ENCODE assay signal across 18 mouse cellular contexts in the genomic region with DNA sequence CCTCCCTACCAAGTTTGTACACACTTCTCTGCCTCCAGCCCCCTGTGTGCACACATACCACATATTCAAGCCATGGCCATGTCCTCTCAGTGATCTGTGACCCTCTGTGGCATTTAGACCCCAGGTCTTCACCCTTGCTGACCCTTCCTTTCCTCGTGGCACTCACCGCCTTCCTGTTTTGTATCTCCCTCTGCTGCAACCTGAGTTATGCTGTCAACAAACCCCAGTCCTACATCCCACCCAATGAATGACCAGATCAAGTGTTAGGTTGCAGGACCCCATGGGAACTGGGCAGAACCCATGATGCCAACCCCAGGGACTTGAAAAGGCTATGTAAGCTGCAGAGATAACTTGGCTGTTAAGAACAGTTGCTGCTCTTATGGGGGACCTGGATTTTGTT. TPM values are rescaled to one million over a fixed set of nuclear protein-coding genes. Genes with fewer than 3 reads are reported as not detected.
A peak's percentile ranks its signal among the peaks of the same experiment; 100 is the strongest.
DNase-seq lines count a peak whose midpoint lies in the region; ATAC-seq and TF ChIP-seq lines count a peak whose summit lies in the region.
"Had no signal": no experiment of that assay in that cellular context is flagged by ENCODE, and none has a peak within 500 bp of the region (broad histone marks: within the 10 kb centered on the region; RNA-seq: fewer than 3 reads in every experiment).

No protein-coding gene starts in this region.

- H3K4me1 ChIP-seq in cerebellum, adult 2 months (ENCODE audit: control insufficient read depth, insufficient read depth, low read length) = peaks cover 34% of the 10 kb centered on the region
- H3K4me1 ChIP-seq in midbrain, embryonic 10.5 days = peaks cover 50% of the 10 kb centered on the region
- H3K4me1 ChIP-seq in midbrain, embryonic 11.5 days (ENCODE audit: control insufficient read depth, insufficient read depth, low read length) = peaks cover 28% of the 10 kb centered on the region
- peaks cover 47% of the 10 kb centered on the region for H3K4me1 ChIP-seq in midbrain, embryonic 12.5 days
- peaks cover 62% of the 10 kb centered on the region for H3K4me1 ChIP-seq in neural tube, embryonic 15.5 days
- peaks cover 19% of the 10 kb centered on the region; the same call in 1 of the 2 replicates for H3K4me1 ChIP-seq in lung, postnatal 0 days (ENCODE audit: insufficient read depth, low read depth, low read length)

- H3K27me3 ChIP-seq in cerebellum, adult 2 months (ENCODE audit: control insufficient read depth, insufficient read depth, low read length) = no peaks in the 10 kb centered on the region
- H3K27me3 ChIP-seq in midbrain, embryonic 10.5 days (ENCODE audit: low read depth, poor library complexity, severe bottlenecking) = peaks cover 46% of the 10 kb centered on the region
- peaks cover 21% of the 10 kb centered on the region for H3K27me3 ChIP-seq in midbrain, embryonic 11.5 days (ENCODE audit: control insufficient read depth, insufficient read depth, low read length)
- H3K27me3 ChIP-seq in midbrain, embryonic 12.5 days = peaks cover 46% of the 10 kb centered on the region
- no peaks in the 10 kb centered on the region for H3K27me3 ChIP-seq in neural tube, embryonic 15.5 days (replicated peaks)
- H3K27me3 ChIP-seq in lung, postnatal 0 days (replicated peaks; ENCODE audit: insufficient read depth, low read length) = peaks cover 3% of the 10 kb centered on the region; the same call in 1 of the 2 replicates

- no peaks in the 10 kb centered on the region; the same call in 1 of the 2 replicates for H3K9me3 ChIP-seq in midbrain, embryonic 10.5 days (replicated peaks)
- no peaks in the 10 kb centered on the region for H3K9me3 ChIP-seq in midbrain, embryonic 11.5 days (ENCODE audit: control insufficient read depth, low read length)
- no peaks in the 10 kb centered on the region for H3K9me3 ChIP-seq in midbrain, embryonic 12.5 days
- H3K9me3 ChIP-seq in neural tube, embryonic 15.5 days (replicated peaks) = no peaks in the 10 kb centered on the region
- H3K9me3 ChIP-seq in lung, postnatal 0 days (ENCODE audit: low read length) = no peaks in the 10 kb centered on the region
- H3K9me3 ChIP-seq: heart, embryonic 15.5 days; limb, embryonic 13.5 days; liver, embryonic 15.5 days had no signal

- no peak overlapping the region for H3K4me2 ChIP-seq in midbrain, embryonic 11.5 days
- peak overlapping the region; percentile 78; the same call in 1 of the 2 replicates for H3K4me2 ChIP-seq in midbrain, embryonic 12.5 days (replicated peaks)
- peak overlapping the region; percentile 84 for H3K4me2 ChIP-seq in neural tube, embryonic 15.5 days
- H3K4me2 ChIP-seq in lung, postnatal 0 days (replicated peaks; ENCODE audit: low read depth, low read length) = no peak overlapping the region

- no peak for TF ChIP-seq CTCF in cerebellum, adult 2 months (IDR thresholded peaks at IDR 0.05; ENCODE audit: borderline replicate concordance, insufficient read depth, low read depth, low read length)
- no peak for TF ChIP-seq CTCF in lung, postnatal 0 days (IDR thresholded peaks at IDR 0.05)

- peak overlapping the region; percentile 94 for H3K27ac ChIP-seq in cerebellum, adult 2 months (ENCODE audit: insufficient read depth, low read length)
- H3K27ac ChIP-seq in midbrain, embryonic 10.5 days (replicated peaks) = no peak overlapping the region
- no peak overlapping the region for H3K27ac ChIP-seq in midbrain, embryonic 11.5 days (ENCODE audit: low read depth, low read length)
- H3K27ac ChIP-seq in midbrain, embryonic 12.5 days (replicated peaks) = no peak overlapping the region
- no peak overlapping the region for H3K27ac ChIP-seq in neural tube, embryonic 15.5 days (replicated peaks)
- H3K27ac ChIP-seq in lung, postnatal 0 days (ENCODE audit: low read length) = no peak overlapping the region
- H3K27ac ChIP-seq: heart, embryonic 15.5 days; limb, embryonic 13.5 days; liver, embryonic 15.5 days had no signal

- no peak for DNase-seq in cerebellum, adult 2 months
- no peak for DNase-seq in midbrain, embryonic 10.5 days (ENCODE audit: low spot score)
- DNase-seq in midbrain, embryonic 11.5 days (ENCODE audit: low spot score, missing footprints) = no peak
- no peak for DNase-seq in ovary, postnatal 14 days (ENCODE audit: low spot score)
- DNase-seq in lung, postnatal 0 days (ENCODE audit: low spot score) = no peak
- DNase-seq: heart, adult 18-20 months; kidney, adult 18-20 months; kidney, postnatal 14 days; lung, postnatal 14 days; spleen, adult 18-20 months had no signal

- TF ChIP-seq EP300 in lung, postnatal 0 days (IDR thresholded peaks at IDR 0.05) = no peak

- H3K9ac ChIP-seq in midbrain, embryonic 11.5 days (ENCODE audit: low read length) = no peak overlapping the region
- H3K9ac ChIP-seq in midbrain, embryonic 12.5 days (replicated peaks) = no peak overlapping the region
- peak overlapping the region; percentile 75; the same call in 1 of the 2 replicates for H3K9ac ChIP-seq in neural tube, embryonic 15.5 days (replicated peaks)
- no peak overlapping the region for H3K9ac ChIP-seq in lung, postnatal 0 days (replicated peaks; ENCODE audit: low read depth)
- H3K9ac ChIP-seq: heart, embryonic 15.5 days; liver, embryonic 15.5 days had no signal

- H3K36me3 ChIP-seq in midbrain, embryonic 10.5 days = peaks cover 19% of the 10 kb centered on the region
- no peaks in the 10 kb centered on the region for H3K36me3 ChIP-seq in midbrain, embryonic 11.5 days (ENCODE audit: control insufficient read depth, insufficient read depth, low read length)
- H3K36me3 ChIP-seq in midbrain, embryonic 12.5 days = 0 out of 2 replicates have a peak, but pooled peaks cover 7% of the 10 kb centered on the region
- peaks cover 30% of the 10 kb centered on the region for H3K36me3 ChIP-seq in neural tube, embryonic 15.5 days
- no peaks in the 10 kb centered on the region for H3K36me3 ChIP-seq in lung, postnatal 0 days (ENCODE audit: insufficient read depth, low read length)
- H3K36me3 ChIP-seq: limb, embryonic 13.5 days had no signal

- ATAC-seq in cerebellum, adult (ENCODE audit: insufficient number of reproducible peaks, low FRiP score, low TSS enrichment) = no peak
- ATAC-seq in midbrain, embryonic 11.5 days (ENCODE audit: low FRiP score) = no peak
- ATAC-seq in midbrain, embryonic 12.5 days (ENCODE audit: low FRiP score, low read depth) = no peak
- ATAC-seq in neural tube, embryonic 15.5 days (ENCODE audit: low FRiP score) = no peak
- ATAC-seq in lung, postnatal 0 days = no peak

- 87% methylated on average over 2 of the region's 2 CpGs for WGBS in cerebellum, adult 2 months
- 82% methylated on average over 2 of the region's 2 CpGs for WGBS in midbrain, embryonic 10.5 days
- WGBS in midbrain, embryonic 11.5 days = 89% methylated on average over 2 of the region's 2 CpGs
- 88% methylated on average over 2 of the region's 2 CpGs for WGBS in midbrain, embryonic 12.5 days
- WGBS in neural tube, embryonic 15.5 days = 91% methylated on average over 2 of the region's 2 CpGs
- 83% methylated on average over 2 of the region's 2 CpGs for WGBS in lung, postnatal 0 days

- peak overlapping the region; percentile 72 for H3K4me3 ChIP-seq in cerebellum, adult 2 months (replicated peaks; ENCODE audit: insufficient read depth, low read depth, low read length)
- H3K4me3 ChIP-seq in midbrain, embryonic 10.5 days = peak overlapping the region; percentile 70; the same call in 1 of the 2 replicates
- H3K4me3 ChIP-seq in midbrain, embryonic 11.5 days (ENCODE audit: low read depth, low read length) = no peak overlapping the region
- no peak overlapping the region; the same call in 1 of the 2 replicates for H3K4me3 ChIP-seq in midbrain, embryonic 12.5 days
- peak overlapping the region; percentile 66 for H3K4me3 ChIP-seq in neural tube, embryonic 15.5 days (replicated peaks)
- no peak overlapping the region for H3K4me3 ChIP-seq in lung, postnatal 0 days (ENCODE audit: low read depth, low read length)

- TF ChIP-seq POLR2A in cerebellum, adult 2 months (IDR thresholded peaks at IDR 0.05; ENCODE audit: borderline replicate concordance, insufficient read depth, low read length) = no peak

RNA-seq across cellular contexts. Expression of a gene that starts 2.3 kb away (rescaled TPM):
- 568 and 602 TPM in 2 replicates for polyA plus RNA-seq in cerebellum, adult 2 months (2012; rRNA removed)
- polyA plus RNA-seq in midbrain, embryonic 10.5 days (2016; fragmentation: Nextera tagmentation; extraction: Ambion mirVana) = 12.8 and 15.1 TPM in 2 replicates
- polyA plus RNA-seq in midbrain, embryonic 11.5 days (2014; fragmentation: Nextera tagmentation; extraction: Ambion mirVana) = 11.2 and 11.3 TPM in 2 replicates
- polyA plus RNA-seq in midbrain, embryonic 12.5 days (2016; fragmentation: Nextera tagmentation; extraction: Ambion mirVana) = 27.2 and 29.0 TPM in 2 replicates
- 72.1 and 80.9 TPM in 2 replicates for polyA plus RNA-seq in neural tube, embryonic 15.5 days (2015; fragmentation: Nextera tagmentation; extraction: Ambion mirVana)
- polyA plus RNA-seq in lung, postnatal 0 days (2015; fragmentation: Nextera tagmentation; extraction: Ambion mirVana) = 17.0 and 18.9 TPM in 2 replicates

RNA-seq across cellular contexts. Expression of a gene that starts 5.1 kb away (rescaled TPM):
- polyA plus RNA-seq in cerebellum, adult 2 months (2012; rRNA removed) = 88.7 and 97.0 TPM in 2 replicates
- 76.2 and 82.5 TPM in 2 replicates for polyA plus RNA-seq in midbrain, embryonic 10.5 days (2016; fragmentation: Nextera tagmentation; extraction: Ambion mirVana)
- polyA plus RNA-seq in midbrain, embryonic 11.5 days (2014; fragmentation: Nextera tagmentation; extraction: Ambion mirVana) = 60.8 and 73.5 TPM in 2 replicates
- 66.7 and 68.0 TPM in 2 replicates for polyA plus RNA-seq in midbrain, embryonic 12.5 days (2016; fragmentation: Nextera tagmentation; extraction: Ambion mirVana)
- 88.7 and 99.0 TPM in 2 replicates for polyA plus RNA-seq in neural tube, embryonic 15.5 days (2015; fragmentation: Nextera tagmentation; extraction: Ambion mirVana)
- 154 and 164 TPM in 2 replicates for polyA plus RNA-seq in lung, postnatal 0 days (2015; fragmentation: Nextera tagmentation; extraction: Ambion mirVana)

RNA-seq across cellular contexts. Expression of a gene that starts 20.7 kb away (rescaled TPM):
- 5.5 and 8.0 TPM in 2 replicates for polyA plus RNA-seq in cerebellum, adult 2 months (2012; rRNA removed)
- polyA plus RNA-seq in midbrain, embryonic 10.5 days (2016; fragmentation: Nextera tagmentation; extraction: Ambion mirVana) = not detected in 2 replicates
- not detected in 2 replicates for polyA plus RNA-seq in midbrain, embryonic 11.5 days (2014; fragmentation: Nextera tagmentation; extraction: Ambion mirVana)
- polyA plus RNA-seq in midbrain, embryonic 12.5 days (2016; fragmentation: Nextera tagmentation; extraction: Ambion mirVana) = not detected in 2 replicates
- not detected in 2 replicates for polyA plus RNA-seq in neural tube, embryonic 15.5 days (2015; fragmentation: Nextera tagmentation; extraction: Ambion mirVana)
- not detected in 2 replicates for polyA plus RNA-seq in lung, postnatal 0 days (2015; fragmentation: Nextera tagmentation; extraction: Ambion mirVana)
- polyA plus RNA-seq: embryonic facial prominence, embryonic 14.5 days; heart, embryonic 15.5 days; limb, embryonic 13.5 days had no signal

RNA-seq across cellular contexts. Expression of a gene that starts 23.6 kb away (rescaled TPM):
- 207 and 209 TPM in 2 replicates for polyA plus RNA-seq in cerebellum, adult 2 months (2012; rRNA removed)
- polyA plus RNA-seq in midbrain, embryonic 10.5 days (2016; fragmentation: Nextera tagmentation; extraction: Ambion mirVana) = 60.6 and 61.7 TPM in 2 replicates
- 54.9 and 58.9 TPM in 2 replicates for polyA plus RNA-seq in midbrain, embryonic 11.5 days (2014; fragmentation: Nextera tagmentation; extraction: Ambion mirVana)
- polyA plus RNA-seq in midbrain, embryonic 12.5 days (2016; fragmentation: Nextera tagmentation; extraction: Ambion mirVana) = 59.5 and 63.6 TPM in 2 replicates
- 105 and 111 TPM in 2 replicates for polyA plus RNA-seq in neural tube, embryonic 15.5 days (2015; fragmentation: Nextera tagmentation; extraction: Ambion mirVana)
- 78.5 and 82.1 TPM in 2 replicates for polyA plus RNA-seq in lung, postnatal 0 days (2015; fragmentation: Nextera tagmentation; extraction: Ambion mirVana)

RNA-seq across cellular contexts. Expression of a gene that starts 37.5 kb away (rescaled TPM):
- polyA plus RNA-seq in cerebellum, adult 2 months (2012; rRNA removed) = 0.11 and 0.13 TPM in 2 replicates
- not detected in 2 replicates for polyA plus RNA-seq in midbrain, embryonic 10.5 days (2016; fragmentation: Nextera tagmentation; extraction: Ambion mirVana)
- polyA plus RNA-seq in midbrain, embryonic 11.5 days (2014; fragmentation: Nextera tagmentation; extraction: Ambion mirVana) = not detected in 2 replicates
- not detected in 2 replicates for polyA plus RNA-seq in midbrain, embryonic 12.5 days (2016; fragmentation: Nextera tagmentation; extraction: Ambion mirVana)
- not detected in 2 replicates for polyA plus RNA-seq in neural tube, embryonic 15.5 days (2015; fragmentation: Nextera tagmentation; extraction: Ambion mirVana)
- not detected in 2 replicates for polyA plus RNA-seq in lung, postnatal 0 days (2015; fragmentation: Nextera tagmentation; extraction: Ambion mirVana)
- polyA plus RNA-seq: heart, embryonic 15.5 days; limb, embryonic 13.5 days; liver, embryonic 15.5 days; stomach, embryonic 16.5 days had no signal

Comparison
In these comparisons a context has a peak if more than half of its experiments do, and no peak if none do; other contexts are left out.
1. H3K4me3 ChIP-seq: peak in cerebellum, adult 2 months (single experiment), midbrain, embryonic 10.5 days (single experiment) and neural tube, embryonic 15.5 days (single experiment); none in midbrain, embryonic 11.5 days (single experiment), midbrain, embryonic 12.5 days (single experiment) and lung, postnatal 0 days (single experiment).
2. H3K4me2 ChIP-seq: peak in midbrain, embryonic 12.5 days (single experiment) and neural tube, embryonic 15.5 days (single experiment); none in midbrain, embryonic 11.5 days (single experiment) and lung, postnatal 0 days (single experiment).